Mouse (Mus musculus) cerebellum, postnatal 36 days (tissue): ENCODE measurements around the gene Ptk6.
"Not testable (repeated sequence)": the region's sequence is repeated elsewhere in the genome, so short reads cannot be mapped to it uniquely, and the experiment has no call there.

Experiments
- DNase-seq, 2 experiments: peaks; one replicate each; pipeline ENCODE4 v3.0.0; 2021 to 2022; ENCODE audit warnings: mixed read lengths in 2 of 2

Gene Ptk6

DNA sequence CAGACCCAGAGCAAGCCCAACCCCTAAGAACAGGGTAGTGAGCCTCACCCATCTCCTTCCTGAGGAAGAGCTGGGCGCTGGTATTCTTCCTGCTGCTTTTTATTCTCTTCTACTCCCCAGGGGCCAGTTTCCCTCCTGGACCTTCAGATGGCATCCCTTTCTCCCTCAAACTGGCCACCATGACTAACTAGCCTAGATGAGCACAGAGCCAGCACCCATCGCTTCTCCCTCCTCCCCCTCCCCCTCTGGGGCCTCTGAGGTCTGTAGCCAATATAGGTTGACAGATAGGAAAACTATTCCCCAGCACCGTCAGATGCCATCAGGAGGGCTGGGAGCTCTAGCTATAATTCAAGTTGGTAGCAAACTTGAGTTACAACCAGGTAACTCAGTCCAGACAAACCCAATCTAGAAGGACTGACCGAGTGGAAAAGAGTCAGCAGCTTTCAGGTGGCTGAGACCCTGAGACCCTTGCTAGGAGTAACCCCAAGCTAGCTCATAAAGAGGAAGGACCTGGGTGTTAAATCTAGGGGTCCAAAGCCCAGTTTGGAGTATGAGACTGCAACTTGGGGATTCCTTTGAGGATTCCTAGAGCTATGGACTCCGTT lies 16.4 kb upstream of the Ptk6 start:
- no peak for DNase-seq

DNA sequence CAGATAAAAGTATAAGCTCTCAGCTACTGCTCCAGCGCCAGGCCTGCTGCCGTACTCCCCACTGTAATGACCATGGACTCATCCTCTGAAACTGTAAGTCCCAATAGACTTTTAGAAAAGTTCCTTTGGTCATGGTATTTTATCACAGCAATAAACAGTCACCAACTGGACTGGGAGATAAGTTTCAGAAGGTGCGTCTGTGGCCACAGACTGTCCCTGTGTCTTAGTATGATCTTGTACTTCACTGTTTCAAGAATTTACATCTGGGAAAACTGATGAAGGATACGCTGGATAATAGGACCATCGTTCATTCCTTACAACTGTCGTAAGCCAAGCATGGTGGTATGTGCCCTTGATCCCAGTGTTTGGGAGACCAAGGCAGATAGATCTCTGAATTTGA lies 13.4 kb upstream of the Ptk6 start:
- no peak for DNase-seq

DNA sequence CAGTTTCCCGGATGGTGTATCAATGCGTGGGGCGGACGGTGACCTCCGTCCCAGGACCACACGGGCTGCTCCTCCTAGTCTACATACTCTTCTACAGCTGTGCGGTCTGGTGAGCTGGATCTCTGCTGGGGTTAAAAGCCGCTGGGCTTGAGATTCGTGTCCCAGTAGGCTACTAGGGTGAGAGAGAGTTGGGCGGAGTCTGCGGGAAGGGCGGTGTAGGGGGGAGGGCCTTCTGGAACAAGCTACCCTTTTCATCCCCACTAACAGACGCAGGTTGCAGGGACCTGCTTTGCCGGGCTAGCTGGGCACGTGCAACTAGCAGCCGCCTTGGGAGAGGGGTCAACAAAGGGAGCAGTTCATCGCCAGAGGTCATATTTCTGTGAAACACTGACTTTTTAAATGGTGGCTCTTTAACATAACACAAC lies 10.4 kb upstream of the Ptk6 start, which contains the start of gene Srms:
TSS of gene Srms (minus strand) at position 165 of the 425 bp plus-strand sequence.
- no peak for DNase-seq

DNA sequence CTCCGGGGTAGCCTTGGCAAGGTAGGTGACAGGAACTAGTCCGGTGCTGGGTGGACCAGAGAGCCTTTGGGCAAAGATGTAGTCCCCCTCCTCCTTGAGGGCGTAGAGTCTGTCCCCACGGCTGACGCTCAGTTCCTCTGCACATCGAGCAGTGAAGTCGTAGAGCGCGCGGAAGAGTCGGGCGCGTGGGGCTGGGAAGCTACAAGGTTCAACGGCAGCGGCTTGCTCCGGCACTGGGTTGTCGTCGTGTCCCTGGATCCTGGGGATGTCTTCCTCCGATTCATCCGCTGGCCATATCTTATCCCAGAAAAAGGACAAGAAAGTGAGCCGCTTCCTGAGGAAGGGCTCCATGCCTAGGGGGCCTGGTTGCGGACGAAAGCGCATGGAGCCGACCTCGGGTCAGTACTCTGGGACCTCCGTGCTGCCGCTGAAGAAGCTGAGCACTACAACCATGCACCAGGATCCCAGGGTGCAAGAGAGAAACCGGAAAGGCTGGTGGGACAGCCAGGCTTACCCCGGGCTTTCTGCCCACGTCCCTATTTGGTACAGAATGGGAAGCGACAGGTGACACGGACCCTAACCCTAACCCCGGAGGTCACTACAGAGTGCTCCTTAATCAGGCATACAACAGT lies 9.9 kb upstream of the Ptk6 start:
- no peak for DNase-seq

DNA sequence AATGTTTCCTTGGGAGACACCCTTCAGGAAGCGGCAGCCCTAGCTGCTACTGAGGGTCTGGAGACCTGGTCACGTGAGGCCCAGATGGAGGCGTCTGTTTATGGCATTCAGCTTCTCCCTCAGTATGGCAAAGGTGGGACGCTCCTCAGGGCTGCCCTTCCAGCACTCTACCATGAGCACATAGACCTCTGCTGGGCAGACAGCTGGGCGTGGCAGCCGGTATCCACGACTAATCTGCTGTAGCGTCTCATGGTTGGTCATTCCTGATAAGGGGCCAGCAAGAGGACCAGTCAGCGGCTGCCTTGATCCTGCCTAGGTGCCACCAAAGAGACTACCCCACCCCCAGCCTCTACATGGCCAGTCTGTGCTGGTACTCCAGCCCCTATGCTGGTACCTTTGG lies 3.5 kb upstream of the Ptk6 start:
- no peak for DNase-seq

DNA sequence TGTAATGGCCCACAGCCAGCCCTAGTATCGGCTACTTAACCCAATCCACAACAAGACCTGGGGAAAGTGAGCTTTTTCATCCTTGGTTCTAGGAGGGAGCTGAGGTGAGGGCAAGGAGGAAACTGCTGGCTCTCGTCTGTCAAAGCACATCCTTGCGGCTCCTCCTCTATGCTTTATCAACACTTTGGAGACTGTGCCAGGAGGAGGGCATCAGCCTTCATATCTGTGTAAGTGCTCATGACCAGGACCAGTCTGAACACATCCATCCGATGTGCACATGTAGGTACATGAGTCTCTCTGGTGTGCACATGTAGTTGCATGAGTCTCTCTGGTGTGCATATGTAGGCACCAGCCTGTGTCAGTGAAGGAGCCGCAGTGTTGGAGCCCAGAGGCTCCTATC lies 3.1 kb upstream of the Ptk6 start:
- DNase-seq: no peak

DNA sequence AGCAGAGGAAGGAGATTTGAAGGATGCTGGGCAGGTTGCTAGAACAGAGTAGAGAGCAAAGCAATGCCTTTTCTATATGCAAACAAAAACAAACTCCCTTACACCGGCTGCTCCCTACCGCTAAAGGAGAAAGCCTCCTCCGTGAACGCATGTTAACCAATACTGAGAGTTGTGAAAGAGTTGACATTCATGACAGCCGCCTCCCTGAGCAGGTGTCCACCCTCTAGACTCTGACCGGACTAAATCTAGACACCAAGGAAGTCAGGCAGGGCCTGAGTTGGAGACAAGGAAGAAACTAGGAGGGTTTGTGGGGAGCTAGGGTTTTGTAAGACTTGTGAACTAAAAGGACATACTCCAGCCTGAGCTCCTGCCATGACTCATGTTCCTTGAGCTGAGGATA lies 297 bp upstream of the Ptk6 start:
- no peak for DNase-seq

DNA sequence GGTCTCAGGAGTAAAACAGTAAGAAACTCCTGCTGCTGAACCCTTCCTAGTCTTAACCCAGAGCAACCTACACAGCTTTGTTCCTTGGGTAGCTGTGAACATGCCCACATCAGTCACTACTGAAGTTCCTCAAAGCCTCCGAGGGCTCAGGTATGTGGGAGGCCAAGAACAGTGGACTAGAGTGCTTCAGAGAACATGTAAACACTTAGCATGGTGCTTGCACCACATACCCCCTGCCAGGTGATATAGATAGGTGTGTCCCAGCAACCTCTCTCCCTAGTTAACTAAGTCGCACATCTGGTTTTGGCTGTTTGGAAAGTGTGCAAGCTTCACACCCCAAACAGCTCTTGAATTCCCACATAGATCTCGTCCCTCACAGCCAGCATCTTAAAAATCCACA lies 983 bp downstream of the Ptk6 start:
- no peak for DNase-seq

DNA sequence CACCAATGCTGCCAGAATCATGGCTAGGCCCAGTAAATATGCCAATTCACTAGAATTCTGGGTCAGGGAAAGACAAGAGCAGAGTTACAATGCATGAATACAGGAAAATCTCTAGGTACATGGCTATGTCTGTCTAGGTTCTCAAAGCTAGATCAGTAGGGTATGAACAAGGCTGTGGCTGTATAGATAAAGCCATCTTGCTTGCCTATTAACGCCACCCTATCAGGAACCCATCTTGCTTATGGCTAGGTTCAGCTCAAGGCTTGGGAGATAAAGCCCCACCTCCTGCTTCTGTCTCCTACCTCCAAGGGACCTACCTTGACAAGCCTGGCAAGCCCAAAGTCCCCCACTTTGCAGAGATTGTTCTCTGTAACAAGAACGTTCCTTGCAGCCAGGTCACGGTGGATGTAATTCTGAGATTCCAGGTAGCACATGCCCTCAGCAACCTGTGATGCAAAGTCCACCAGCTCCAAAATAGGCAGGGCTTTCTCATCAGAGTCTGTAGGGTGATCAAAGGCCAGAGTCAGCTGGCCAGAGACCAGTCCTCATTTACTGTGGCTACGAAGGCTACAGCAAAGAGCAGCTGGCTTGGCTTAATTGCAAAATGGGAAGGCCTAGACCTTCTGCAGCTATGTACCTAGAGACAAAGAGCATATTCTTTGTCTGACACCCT lies 5.8 kb downstream of the Ptk6 start:
- DNase-seq: no peak

DNA sequence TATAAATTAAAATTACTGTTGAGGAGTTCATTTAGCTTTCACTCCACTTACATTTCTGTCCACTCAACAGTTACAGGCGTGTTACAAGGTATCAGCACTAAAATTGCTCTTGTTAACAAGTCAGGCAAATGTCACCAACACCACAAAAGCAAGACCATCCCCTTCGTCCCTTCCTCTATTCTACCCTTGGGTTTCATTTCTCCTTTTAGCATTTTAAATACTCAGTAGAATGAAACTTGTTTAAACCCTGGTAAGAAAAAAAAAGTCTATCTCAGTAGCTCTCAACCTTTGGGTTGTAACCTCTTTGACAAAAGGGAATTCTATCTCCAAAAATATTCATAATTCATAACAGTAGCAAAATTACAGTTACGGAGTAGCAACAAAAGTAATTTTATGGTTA lies 9.5 kb downstream of the Ptk6 start:
- no peak for DNase-seq

DNA sequence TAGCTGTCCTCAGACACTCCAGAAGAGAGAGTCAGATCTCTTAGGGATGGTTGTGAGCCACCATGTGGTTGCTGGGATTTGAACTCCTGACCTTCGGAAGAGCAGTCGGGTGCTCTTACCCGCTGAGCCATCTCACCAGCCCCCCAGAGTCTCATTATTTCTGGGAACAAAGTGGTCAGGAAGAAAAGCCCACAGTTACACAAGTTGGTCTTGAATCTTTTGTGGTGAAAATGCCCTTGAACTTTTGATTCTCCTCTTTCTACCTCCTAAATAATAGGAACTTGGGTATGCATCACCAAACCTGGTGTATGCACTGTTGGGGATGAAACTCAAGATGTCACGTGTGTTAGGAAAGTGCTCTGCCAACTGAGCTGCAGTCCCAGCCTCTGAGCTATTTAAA lies 10.7 kb downstream of the Ptk6 start:
- DNase-seq: no peak

DNA sequence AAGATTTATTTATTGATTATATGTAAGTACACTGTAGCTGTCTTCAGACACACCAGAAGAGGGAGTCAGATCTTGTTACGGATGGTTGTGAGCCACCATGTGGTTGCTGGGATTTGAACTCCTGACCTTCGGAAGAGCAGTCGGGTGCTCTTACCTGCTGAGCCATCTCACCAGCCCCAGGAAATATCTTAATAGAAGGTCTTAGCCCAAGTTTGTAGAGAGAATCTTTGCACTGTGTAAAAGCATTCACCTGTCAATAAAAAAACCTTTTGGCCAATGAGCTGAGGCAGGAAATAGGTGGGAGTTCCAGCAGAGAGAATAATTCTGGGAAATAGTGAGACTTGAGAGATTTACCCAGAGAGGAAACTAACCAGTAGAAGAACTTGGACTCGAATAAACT lies 11.2 kb downstream of the Ptk6 start:
- DNase-seq: not testable (repeated sequence)

DNA sequence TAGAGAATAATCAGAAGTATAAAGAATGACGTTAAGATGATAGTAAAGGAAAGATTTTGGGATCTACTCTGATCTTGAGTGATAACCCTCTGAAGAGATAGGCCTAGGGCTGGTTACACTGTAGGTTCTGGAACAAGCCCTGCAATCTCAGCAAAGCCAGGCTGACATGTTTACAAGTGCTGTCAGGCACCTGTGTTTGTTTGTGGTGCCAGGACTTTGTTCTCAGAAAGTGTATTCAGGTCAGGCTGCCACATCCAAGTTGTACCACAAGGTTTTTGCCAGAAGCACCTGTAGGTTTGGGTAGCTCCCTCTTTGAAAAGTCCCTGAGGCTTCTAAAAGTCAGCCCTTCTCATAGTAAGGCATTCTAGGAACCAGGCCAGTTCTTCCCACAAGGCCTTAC lies 13.3 kb downstream of the Ptk6 start:
- DNase-seq: no peak

DNA sequence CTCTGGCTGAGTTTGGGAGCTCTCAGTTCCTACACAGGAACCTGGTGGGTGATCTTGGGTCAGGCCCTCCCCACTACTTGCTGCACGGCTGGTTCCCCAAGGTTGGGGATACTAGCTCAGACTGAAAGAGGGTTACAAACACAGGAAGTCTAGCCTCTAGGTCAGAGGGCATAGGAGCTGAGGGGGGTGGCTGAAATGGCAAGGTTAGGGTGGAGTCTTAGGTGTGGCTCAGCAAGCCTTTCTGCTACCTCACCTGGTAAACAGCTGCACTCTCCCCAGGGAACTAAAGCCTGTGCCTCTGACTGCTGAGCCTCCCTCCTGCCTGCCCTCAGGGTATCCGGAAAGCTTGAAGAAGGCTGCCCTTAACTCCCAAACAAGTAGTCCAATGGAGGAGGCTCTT lies 13.9 kb downstream of the Ptk6 start:
- no peak for DNase-seq

DNA sequence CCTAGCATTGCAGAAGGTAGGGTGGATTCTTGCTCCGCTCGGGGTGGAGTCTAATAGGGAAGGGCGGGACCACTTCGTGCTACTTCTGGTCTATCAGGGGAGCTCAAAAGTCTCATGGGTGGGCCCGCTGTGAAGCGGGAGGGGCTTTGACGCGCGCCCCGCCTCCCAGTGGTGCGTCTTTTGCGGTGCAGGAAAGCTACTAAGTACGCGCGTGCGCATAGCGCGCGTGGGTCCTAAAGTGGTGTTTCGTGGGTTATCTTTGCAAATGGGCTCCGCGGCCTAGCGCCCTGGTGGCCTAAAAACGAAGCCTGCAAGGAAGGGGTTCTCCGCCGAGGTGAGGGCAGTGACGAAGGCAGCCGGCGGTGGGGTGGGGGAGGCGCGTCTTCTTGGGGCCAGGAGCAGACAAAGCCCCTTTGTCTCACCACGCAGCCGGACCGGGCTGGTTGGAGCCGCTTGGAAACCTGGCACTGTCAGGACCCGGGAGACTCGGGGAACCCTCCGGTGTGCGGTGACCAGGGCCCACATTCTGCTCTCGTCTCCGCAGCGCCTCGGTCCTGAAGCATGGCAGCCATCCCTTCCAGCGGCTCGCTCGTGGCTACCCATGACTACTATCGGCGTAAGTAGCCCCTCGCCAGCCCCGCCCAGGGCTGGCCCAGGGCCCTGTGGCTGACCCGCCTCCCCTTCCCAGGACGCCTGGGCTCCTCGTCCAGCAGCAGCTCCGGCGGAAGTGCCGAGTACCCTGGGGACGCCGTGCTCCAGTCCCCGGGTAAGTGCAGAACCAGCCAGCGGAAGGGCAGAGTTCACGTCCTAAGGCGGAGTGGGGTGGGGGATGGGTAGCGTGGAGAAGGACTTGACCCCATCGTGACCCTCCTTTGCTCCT lies 15.2 kb downstream of the Ptk6 start, which contains the start of gene Ppdpf:
TSS of gene Ppdpf (plus strand) at position 127 of the 880 bp plus-strand sequence.
- peak; percentile 80 to 84 for DNase-seq

DNA sequence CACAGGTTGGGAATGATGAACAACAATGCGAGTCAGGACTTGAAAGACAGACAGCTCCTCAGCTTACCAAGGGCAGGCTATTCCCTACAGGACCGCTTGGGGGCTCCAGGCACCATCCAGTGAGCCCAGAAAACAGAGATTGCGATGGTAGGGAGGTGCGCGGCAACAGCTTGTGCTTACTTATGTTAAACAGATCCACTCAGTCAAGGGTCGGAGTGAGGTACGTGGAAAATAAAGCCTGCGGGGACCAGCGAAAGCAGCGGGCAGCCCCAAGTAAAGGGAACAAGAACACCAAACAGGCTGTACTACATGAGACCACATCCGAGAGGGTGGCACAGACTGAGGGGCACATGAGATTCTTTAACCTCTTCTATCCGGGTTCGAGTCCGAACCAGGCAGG lies 16.0 kb downstream of the Ptk6 start:
- DNase-seq: peak; percentile 91 to 93

DNA sequence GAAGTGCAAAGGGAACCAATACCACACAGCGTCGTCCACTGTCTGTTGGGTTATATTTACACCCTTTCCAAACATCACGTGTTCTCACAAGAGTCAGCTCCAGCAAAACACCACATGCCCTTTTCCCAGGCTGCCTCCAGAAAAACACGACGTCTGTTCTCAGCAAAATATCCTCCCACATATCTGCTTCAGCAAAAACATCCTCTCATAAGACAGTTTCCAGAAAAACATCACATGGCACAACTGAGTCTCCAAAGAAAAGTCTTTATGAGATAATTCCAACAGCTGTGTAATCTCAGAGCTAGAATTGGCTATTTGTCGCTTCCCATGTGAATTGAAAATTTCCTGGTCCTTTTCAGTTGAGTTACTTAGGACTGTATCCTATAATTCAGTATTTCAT lies 21.7 kb downstream of the Ptk6 start:
- DNase-seq: no peak

DNA sequence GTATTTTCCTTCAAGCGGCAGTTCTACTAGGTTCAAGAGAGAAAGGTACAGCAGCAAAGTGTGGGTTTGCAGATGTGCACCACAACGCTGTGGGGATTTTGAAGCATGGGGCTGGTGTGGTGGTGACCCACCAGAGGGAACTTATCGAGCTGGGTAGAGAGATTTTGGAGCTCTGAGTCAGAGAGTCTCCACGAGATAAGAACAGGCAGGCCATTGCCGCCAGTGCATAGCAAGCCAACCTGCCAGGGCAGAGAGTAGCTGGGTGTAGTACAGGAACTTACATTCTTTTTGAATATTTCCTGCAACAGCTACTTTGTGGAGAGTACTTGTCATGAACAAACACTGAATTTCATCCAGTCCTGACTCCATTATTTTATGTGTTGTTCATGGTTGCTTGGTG lies 24.1 kb downstream of the Ptk6 start:
- DNase-seq: no peak

DNA sequence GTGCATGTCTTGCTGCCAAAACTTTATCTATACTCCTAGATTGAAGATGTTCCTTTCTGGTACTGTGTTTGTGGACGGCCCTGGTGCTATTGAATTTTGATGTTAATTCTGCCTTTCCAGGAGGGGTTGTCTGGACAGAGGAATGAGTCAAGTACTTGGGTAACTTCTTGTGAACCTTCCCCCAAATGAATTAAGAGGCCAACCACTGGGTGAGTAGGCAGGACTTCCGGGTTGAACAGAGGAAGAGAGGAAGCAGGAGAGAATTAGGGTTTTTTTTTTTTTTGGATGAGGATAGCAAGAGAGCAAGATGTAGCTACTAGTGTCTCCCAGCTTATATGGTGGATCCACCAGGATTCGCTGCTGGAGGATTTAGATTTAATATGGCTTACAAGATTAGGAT lies 24.6 kb downstream of the Ptk6 start:
- DNase-seq: no peak

DNA sequence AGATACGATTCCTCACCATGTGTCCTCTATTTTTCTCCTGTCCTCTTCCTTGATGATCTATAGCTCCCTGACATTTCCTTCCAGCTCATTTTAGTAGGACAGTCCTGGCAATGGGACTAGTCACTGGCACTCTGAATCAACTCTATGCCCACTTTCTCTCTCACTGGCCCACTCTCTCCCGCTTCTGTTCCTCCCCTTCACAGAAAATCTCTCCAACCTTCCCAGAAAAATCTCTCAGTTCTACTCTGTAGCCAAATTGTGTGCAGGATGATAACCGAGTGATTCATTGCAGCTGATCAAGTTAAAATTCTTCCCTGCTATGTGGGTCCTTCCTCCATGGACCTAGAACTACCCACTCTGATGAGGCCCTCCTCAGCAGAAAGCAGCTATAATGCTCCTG lies 27.9 kb downstream of the Ptk6 start:
- no peak for DNase-seq

DNA sequence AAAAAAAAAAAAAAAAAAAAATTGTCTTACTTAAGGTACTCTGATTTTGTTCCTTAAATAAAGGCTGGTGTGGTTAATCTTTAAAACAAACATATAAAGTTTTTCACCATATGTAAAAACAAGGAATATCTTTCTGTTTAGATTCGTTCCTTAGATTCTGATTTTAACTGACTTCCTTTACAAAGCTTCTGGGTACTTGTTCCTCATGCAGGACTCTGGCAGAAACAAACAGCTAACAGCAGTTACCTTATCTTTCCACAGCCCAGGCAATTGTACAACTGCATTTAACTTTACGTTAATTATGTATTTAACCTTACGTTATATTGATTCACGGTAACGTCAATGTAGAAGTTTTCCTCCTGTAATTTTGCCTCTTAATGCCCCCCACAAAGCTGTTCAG lies 36.1 kb downstream of the Ptk6 start:
- no peak for DNase-seq

DNA sequence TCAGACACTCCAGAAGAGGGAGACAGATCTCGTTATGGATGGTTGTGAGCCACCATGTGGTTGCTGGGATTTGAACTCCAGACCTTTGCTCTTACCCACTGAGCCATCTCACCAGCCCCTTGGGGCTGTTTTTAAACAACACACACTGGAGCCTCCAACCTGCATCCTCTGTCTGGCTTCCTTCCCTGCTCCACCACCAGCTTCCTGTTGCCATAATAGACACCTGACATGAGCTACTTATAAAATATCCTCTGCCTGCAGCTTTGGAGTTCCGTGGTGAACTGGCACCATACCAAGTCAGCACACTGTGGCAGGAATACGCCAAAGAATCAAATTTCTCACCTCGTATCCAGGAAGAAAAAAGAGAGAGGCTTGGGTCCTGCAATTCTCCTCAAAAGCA lies 41.8 kb downstream of the Ptk6 start:
- no peak for DNase-seq

DNA sequence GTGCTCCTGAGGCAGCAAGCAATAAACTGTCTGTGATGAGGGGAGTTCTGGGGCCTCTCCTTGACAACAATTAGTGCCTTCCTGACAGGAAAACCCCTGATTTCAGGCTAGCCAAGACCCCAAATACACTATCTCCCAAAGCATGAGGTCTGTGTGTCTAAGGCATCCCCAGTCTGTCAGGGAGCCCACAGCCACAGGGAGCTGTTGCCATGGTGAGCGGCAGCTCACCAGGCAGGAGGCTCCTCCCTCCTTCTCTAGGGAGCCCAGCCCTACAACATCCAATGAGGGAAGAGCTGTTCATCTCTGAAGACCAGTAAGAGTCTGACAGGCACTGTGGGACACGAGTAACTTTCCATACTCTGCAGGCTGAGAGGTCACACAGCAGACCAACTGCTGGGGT lies 42.8 kb downstream of the Ptk6 start:
- peak; percentile 69 for DNase-seq
